Mouse (Mus musculus) ovary, postnatal 36 days (tissue): ENCODE measurements at regions not wholly inside any gene's neighbourhood (a gene's known extent, or its start where the extent isn't known, plus 50 kb on each side); places are given as distances from the start of the nearest gene placed in this dataset.

Experiments
- DNase-seq: peaks from one replicate; pipeline ENCODE4 v3.0.0; 2022; ENCODE audit warnings: low spot score, mixed read lengths

DNA sequence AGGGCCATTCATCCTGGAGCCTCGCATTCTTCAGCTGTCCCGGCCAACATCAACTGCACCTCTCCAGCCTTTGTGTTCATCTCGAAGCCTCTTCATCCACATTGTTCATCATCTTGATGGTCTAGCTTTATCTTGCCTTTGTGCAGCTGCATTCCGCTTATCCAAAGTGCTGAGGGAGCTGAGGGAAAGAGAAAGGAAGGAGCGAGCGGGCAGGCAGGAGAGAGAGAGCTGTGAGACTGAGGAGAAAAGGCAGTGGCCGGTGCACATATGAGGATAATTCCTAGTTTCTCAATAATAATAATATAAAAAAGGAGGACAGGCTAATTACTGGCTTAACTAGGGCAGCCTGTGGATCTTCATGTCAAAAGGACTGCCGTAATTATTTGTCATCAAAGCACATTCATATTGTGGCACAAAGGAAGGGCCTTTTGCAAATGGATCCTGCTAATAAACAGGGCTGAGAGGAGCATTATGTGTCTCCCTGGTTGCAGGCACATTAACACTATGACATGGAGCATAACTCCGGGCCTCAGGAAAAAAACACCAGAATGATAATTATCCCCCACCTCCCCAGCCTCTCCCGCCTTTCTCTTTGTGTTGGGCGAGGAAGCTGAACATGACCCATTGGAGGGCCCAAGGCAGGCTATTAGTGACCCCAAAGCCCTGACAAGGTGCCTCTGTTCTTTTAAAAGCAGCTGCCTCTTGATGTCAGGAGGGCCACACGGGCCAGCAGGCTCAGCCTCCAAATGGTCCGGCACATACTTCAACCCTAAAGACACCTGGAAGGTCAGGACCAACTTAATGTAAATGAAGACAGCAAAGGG, 751.9 kb downstream of the Bcl11a start:
- DNase-seq: no peak

DNA sequence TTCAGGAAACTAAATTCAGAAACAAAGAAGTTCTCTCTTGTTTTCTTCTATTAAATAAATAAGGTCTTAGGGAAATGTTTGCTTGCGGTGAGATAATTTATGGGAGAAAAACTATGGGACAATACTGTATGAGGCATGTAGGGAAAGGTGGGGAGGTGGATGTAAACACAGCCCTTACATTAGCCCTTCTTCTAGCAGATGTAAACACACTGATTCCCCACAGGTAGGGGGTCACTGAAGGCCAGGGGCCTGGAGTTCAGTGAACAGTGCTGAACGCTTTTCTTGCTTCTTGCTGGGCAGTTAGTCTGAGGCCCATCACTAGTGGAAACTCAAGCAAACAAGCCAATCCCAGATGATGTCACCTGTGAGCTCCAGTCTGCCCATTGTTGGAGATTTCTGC, 752.6 kb downstream of the Bcl11a start:
- DNase-seq: no peak

DNA sequence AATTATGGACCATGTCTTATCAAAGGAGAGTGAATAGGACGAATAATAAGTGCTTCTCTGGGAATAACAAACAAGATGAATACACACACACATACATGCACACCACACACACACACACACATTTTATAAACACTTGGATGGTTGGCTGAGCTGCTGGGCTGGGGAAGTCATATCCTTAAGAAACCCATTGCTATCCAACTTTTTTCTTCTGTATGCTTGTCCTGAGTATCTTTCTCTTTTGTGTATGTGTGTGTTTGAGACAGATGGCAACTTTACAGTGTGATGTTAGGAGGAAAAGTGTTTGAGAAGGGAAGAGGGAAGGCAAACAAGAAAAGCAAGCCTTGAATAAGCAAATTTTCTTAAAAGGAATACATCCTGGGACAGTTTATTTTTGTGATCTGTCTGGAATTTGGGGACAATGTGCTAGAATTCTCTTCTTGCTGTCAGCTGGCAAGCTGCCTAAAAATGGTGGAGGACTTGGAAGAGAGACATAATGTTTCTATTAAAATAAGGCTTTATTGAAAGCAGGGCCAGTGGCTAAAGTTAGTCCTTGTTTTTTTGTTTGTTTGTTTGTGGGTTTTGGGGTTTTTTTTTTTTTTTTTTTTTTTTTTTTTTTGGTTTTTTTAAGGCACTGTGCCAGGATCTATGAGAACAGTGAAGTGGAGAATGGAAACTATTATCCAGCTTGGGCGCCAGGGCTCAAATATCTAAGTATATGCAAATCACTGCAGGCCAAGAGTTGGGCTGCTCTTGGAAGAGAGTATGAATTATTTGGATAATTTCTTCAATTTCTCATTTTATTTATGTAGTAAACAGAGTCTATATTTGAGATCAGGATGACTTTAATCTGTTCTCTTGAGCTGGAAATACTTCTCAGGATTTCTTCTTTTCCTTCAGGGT, 766.2 kb downstream of the Bcl11a start:
- DNase-seq: no peak

DNA sequence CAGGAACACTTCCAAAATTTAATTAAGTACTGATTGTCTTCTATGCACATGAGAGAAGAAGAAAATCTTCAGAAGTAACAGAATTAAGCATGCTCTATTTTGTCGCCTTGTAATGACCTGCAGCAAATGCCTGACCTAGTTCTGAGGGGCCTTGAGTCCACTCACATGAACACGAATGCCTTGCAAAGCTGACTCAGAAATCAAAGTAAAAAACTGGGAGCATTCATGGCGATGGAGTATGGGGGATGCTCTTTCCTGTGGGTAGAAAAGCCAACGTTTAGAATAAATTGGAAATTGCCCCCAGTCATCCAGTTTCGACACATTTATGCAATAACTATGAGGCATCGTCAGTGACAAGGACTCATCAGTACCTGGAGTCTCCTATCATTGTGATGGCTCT, 779.1 kb downstream of the Bcl11a start:
- no peak for DNase-seq

DNA sequence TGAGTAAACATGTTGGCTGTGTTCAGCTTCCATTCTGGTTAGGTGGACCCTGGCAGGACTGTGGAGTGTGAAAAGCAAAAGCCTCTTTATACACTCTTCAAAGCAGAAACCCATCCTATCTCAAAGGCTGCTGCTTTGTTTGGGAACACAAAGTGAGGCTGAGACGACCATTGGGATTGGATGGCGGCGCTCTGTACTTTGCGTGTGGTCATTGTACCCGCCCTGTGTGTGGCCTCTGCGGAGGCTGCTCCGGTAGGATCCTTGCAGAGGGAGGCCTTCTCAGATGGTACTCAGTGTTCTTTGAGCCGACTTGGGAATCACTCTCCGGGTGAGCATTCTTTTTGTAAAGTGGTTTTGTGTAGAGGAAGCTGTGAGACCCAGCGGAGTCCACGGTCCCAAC, 786.8 kb downstream of the Bcl11a start:
- no peak for DNase-seq

DNA sequence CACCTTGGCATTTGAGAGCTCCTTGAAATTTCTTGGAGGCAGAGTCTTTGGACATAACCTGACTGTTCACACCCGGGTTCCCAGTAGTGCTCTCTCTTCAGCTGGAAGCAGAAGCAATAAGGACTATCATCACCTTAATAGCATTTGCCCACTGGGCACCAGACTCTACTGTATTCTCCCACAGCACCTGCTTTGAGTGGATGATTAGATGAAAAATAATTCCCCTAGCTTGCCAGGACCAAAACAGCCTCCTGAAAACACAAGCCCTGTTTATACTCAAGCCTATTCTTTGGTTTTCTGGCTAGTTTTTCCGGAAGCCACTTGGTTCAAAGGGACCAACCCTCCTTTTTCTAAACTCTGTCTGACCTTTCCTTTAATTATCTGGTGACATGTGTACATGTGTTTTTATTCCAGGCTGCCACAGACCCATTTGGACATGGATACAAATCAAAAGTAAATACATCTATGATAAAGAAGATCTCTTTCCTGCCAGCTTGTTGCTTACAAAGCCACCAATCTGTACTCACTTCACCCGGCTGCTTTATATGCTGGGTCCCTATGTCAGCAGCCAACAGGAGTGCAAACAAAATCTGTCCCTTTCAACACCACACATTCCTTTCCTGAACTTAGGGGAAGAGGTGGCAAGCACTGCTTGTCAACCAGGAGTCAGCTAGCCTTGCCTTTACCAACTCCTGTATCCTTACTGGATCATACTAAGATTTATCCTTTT, 787.4 kb downstream of the Bcl11a start:
- no peak for DNase-seq
